Mouse (Mus musculus) E14TG2a.4 (cell line): ENCODE results near the gene Kidins220.

Experiments
- CTCF ChIP-seq: conservative IDR thresholded peaks from 2 replicates; pipeline ENCODE4 v1.5.1; 2014; ENCODE audit warnings: low read length
- NANOG ChIP-seq: IDR thresholded peaks from 2 replicates; pipeline ENCODE4 v1.6.1; 2014; ENCODE audit warnings: borderline replicate concordance, low read length, mixed read lengths
- POU5F1 ChIP-seq: IDR thresholded peaks from 2 replicates; pipeline ENCODE4 v1.6.1; 2014; ENCODE audit warnings: low read length, borderline replicate concordance

DNA sequence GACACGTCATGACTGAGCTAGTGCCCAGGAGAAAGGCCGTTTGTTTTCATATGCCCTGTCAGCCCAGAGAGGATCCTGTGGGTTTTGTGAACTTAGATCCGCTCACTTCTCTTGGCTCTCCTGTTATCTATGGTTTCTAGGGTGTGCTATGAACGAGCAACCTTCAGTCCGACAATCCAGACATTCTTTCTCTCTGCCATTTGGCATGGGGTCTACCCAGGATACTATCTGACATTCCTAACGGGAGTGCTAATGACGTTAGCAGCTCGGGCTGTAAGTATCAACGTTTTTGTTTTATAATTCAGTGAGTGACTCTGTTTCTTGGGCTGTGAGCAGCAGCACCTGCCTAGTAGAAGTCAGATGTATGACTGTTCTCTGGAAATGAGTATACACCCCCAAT, 19.6 kb upstream of the Kidins220 start:
- TF ChIP-seq CTCF (no peak), NANOG (no peak), POU5F1 (no peak)
